ENCODE assay signal across 20 mouse cellular contexts in the genomic region with DNA sequence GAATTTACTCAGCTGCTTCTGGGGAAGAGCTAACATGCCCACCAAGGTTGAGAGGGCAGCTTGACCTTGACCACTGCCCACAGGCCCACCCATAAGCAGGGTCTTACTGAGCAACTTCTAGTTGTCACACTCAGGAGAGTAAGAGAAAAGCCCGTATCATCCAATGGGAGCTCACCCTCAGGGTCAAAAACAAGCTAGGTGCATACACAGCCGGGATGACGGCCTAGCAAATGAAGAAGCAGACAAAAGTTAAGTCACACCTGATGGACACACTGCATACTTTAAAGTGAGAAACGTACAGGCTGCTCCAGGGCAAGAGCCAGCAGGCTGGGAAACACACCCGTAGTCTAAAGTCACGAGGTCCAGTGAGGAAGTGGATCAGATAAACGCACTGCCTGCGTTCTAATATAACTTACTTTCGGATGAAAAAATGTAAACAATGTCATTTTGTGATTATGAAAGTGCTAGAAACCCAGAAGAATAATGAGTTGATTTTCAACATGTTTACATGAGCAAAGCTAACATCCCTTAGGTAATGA. TPM values are rescaled to one million over a fixed set of nuclear protein-coding genes. Genes with fewer than 3 reads are reported as not detected.
A peak's percentile ranks its signal among the peaks of the same experiment; 100 is the strongest.
DNase-seq lines count a peak whose midpoint lies in the region; ATAC-seq lines count a peak whose summit lies in the region.
"Had no signal": no experiment of that assay in that cellular context is flagged by ENCODE, and none has a peak within 500 bp of the region (broad histone marks: within the 10 kb centered on the region; RNA-seq: fewer than 3 reads in every experiment).

No protein-coding gene starts in this region.

- WGBS in lung, embryonic 15.5 days: 24% methylated on average over 9 of the region's 9 CpGs
- WGBS in stomach, embryonic 14.5 days: 20% methylated on average over 9 of the region's 9 CpGs
- 83% methylated on average over 9 of the region's 9 CpGs for WGBS in hindbrain, embryonic 16.5 days

- H3K9ac ChIP-seq in lung, embryonic 15.5 days: no peak overlapping the region
- no peak overlapping the region for H3K9ac ChIP-seq in stomach, embryonic 14.5 days (replicated peaks; ENCODE audit: low read depth, low read length)
- no peak overlapping the region for H3K9ac ChIP-seq in hindbrain, embryonic 16.5 days (ENCODE audit: low read depth, low read length)
- H3K9ac ChIP-seq: forebrain, embryonic 12.5 days; hindbrain, embryonic 15.5 days; liver, postnatal 0 days; midbrain, embryonic 13.5 days; neural tube, embryonic 15.5 days had no signal

- H3K36me3 ChIP-seq in lung, embryonic 15.5 days: no peaks in the 10 kb centered on the region
- H3K36me3 ChIP-seq in stomach, embryonic 14.5 days (ENCODE audit: control insufficient read depth, insufficient read depth, low read length): no peaks in the 10 kb centered on the region
- H3K36me3 ChIP-seq in hindbrain, embryonic 16.5 days (ENCODE audit: control insufficient read depth, insufficient read depth, low read length): no peaks in the 10 kb centered on the region
- H3K36me3 ChIP-seq: forebrain, embryonic 12.5 days; hindbrain, embryonic 15.5 days; midbrain, embryonic 13.5 days; neural tube, embryonic 15.5 days had no signal

- no peak overlapping the region for H3K4me3 ChIP-seq in lung, embryonic 15.5 days
- no peak overlapping the region for H3K4me3 ChIP-seq in stomach, embryonic 14.5 days (ENCODE audit: low read depth, low read length)
- H3K4me3 ChIP-seq in hindbrain, embryonic 16.5 days (ENCODE audit: low read length): no peak overlapping the region
- H3K4me3 ChIP-seq: forebrain, embryonic 12.5 days; hindbrain, embryonic 15.5 days; midbrain, embryonic 13.5 days; myocyte; neural tube, embryonic 15.5 days had no signal

- H3K4me1 ChIP-seq in lung, embryonic 15.5 days: peaks cover 62% of the 10 kb centered on the region
- H3K4me1 ChIP-seq in stomach, embryonic 14.5 days (ENCODE audit: control insufficient read depth, insufficient read depth, low read length): peaks cover 36% of the 10 kb centered on the region
- peaks cover 28% of the 10 kb centered on the region for H3K4me1 ChIP-seq in hindbrain, embryonic 16.5 days (ENCODE audit: control insufficient read depth, insufficient read depth, low read depth, low read length)

- no peak overlapping the region for H3K4me2 ChIP-seq in lung, embryonic 15.5 days
- H3K4me2 ChIP-seq in stomach, embryonic 14.5 days (replicated peaks; ENCODE audit: low read depth, low read length): no peak overlapping the region
- no peak overlapping the region for H3K4me2 ChIP-seq in hindbrain, embryonic 16.5 days (ENCODE audit: low read length)
- H3K4me2 ChIP-seq: forebrain, embryonic 12.5 days; hindbrain, embryonic 15.5 days; midbrain, embryonic 13.5 days; neural tube, embryonic 15.5 days had no signal

- no peaks in the 10 kb centered on the region for H3K9me3 ChIP-seq in lung, embryonic 15.5 days
- no peaks in the 10 kb centered on the region for H3K9me3 ChIP-seq in stomach, embryonic 14.5 days (ENCODE audit: control insufficient read depth, low read depth, low read length)
- no peaks in the 10 kb centered on the region for H3K9me3 ChIP-seq in hindbrain, embryonic 16.5 days (ENCODE audit: control insufficient read depth, low read length)
- H3K9me3 ChIP-seq: forebrain, embryonic 12.5 days; hindbrain, embryonic 15.5 days; midbrain, embryonic 13.5 days; neural tube, embryonic 15.5 days had no signal

- peak; percentile 92 for DNase-seq in heart, adult 11 months
- DNase-seq in heart, postnatal 4 days: no peak
- no peak for DNase-seq in lung, postnatal 10 days
- DNase-seq in c-Kit-positive CD71-positive TER-119-positive erythroid progenitor cells, embryonic 14.5 days (ENCODE audit: low spot score): no peak
- DNase-seq: adrenal gland, postnatal 10 days; cerebellum, adult 2 months; gastrocnemius, postnatal 36 days; kidney, adult 8-10 months; kidney, postnatal 4 days; liver, postnatal 0 days; thymus, adult 18-20 months had no signal

- no peaks in the 10 kb centered on the region for H3K27me3 ChIP-seq in lung, embryonic 15.5 days
- H3K27me3 ChIP-seq in stomach, embryonic 14.5 days (ENCODE audit: control insufficient read depth, insufficient read depth, low read length): no peaks in the 10 kb centered on the region
- H3K27me3 ChIP-seq in hindbrain, embryonic 16.5 days (replicated peaks; ENCODE audit: control insufficient read depth, insufficient read depth, low read length): no peaks in the 10 kb centered on the region
- H3K27me3 ChIP-seq: forebrain, embryonic 12.5 days; hindbrain, embryonic 15.5 days; midbrain, embryonic 13.5 days; neural tube, embryonic 15.5 days had no signal

- peak; percentile 67 for ATAC-seq in lung, embryonic 15.5 days (ENCODE audit: borderline replicate concordance, extremely low read depth, low FRiP score, low TSS enrichment)
- 0 out of 2 replicates have a peak, but pooled peaks have one; percentile 54 for ATAC-seq in erythroid progenitor cell, adult 5-6 weeks (replicated peaks; ENCODE audit: low FRiP score, poor library complexity, severe bottlenecking)
- peak; percentile 39; the same call in 1 of the 2 replicates for ATAC-seq in stomach, embryonic 14.5 days (ENCODE audit: insufficient number of reproducible peaks, insufficient read depth, low FRiP score, low read depth)
- no peak for ATAC-seq in hindbrain, embryonic 16.5 days
- ATAC-seq: liver, postnatal 0 days; midbrain, embryonic 13.5 days had no signal

- no peak overlapping the region for H3K27ac ChIP-seq in lung, embryonic 15.5 days
- H3K27ac ChIP-seq in stomach, embryonic 14.5 days (ENCODE audit: low read length): no peak overlapping the region
- no peak overlapping the region for H3K27ac ChIP-seq in hindbrain, embryonic 16.5 days (ENCODE audit: low read depth, low read length)
- H3K27ac ChIP-seq: forebrain, embryonic 12.5 days; hindbrain, embryonic 15.5 days; midbrain, embryonic 13.5 days; neural tube, embryonic 15.5 days had no signal

RNA-seq across cellular contexts. Expression of a gene that starts 29.5 kb away (rescaled TPM):
- total RNA-seq in heart, postnatal 4 days (2021): 100 to 1,000 TPM; 126 to 134 TPM
- polyA plus RNA-seq in lung, embryonic 15.5 days (2015; fragmentation: Nextera tagmentation; extraction: Ambion mirVana): 61.5 and 62.1 TPM in 2 replicates
- 2.2 and 6.7 TPM in 2 replicates for total RNA-seq in erythroid progenitor cell, adult 5-6 weeks (2015; ENCODE audit: low replicate concordance)
- total RNA-seq in erythroid progenitor cell, adult 5-6 weeks (2017; ENCODE audit: low replicate concordance): 1.2 and 1.8 TPM in 2 replicates
- polyA plus RNA-seq in stomach, embryonic 14.5 days (2014; fragmentation: Nextera tagmentation; extraction: Ambion mirVana): 71.7 and 78.9 TPM in 2 replicates
- polyA plus RNA-seq in hindbrain, embryonic 16.5 days (2015; fragmentation: Nextera tagmentation; extraction: Ambion mirVana): 114 and 121 TPM in 2 replicates
